Mouse (Mus musculus): ENCODE results near the gene Enox2.

GRCm38 (mm10) chrX:49073563-49073962 is 214.5 kb downstream of the Enox2 start:
- no peak for TF ChIP-seq TAL1 (IDR thresholded peaks at IDR 0.05; ENCODE audit: low read length)
- TF ChIP-seq GATA1 (IDR thresholded peaks at IDR 0.05; ENCODE audit: low read length), result no peak
